Mouse (Mus musculus): ENCODE measurements around the gene Mtmr14. TPM values are rescaled to one million over a fixed set of nuclear protein-coding genes. Genes with fewer than 3 reads are reported as not detected.

Mtmr14 gene
- polyA plus RNA-seq, 1 experiment from 2014 or later: 15.1 TPM

GRCm38 (mm10) chr6:113283500-113283899 lies 45.9 kb downstream of the Mtmr14 start:
- H3K4me3 ChIP-seq (ENCODE audit: low read depth, low read length): no peak overlapping the region
- H3K36me3 ChIP-seq (replicated peaks; ENCODE audit: insufficient read depth, low read length): 0 out of 2 replicates have a peak, but pooled peaks cover 3% of the 10 kb centered on the region
- no peaks in the 10 kb centered on the region for H3K9me3 ChIP-seq (ENCODE audit: low read length)
- no peak overlapping the region for H3K9ac ChIP-seq (replicated peaks)
- H3K4me1 ChIP-seq (ENCODE audit: insufficient read depth): peaks cover 3% of the 10 kb centered on the region; the same call in 1 of the 2 replicates
- TF ChIP-seq EP300 (IDR thresholded peaks at IDR 0.05; ENCODE audit: low read depth): no peak
- no peak for TF ChIP-seq CTCF (IDR thresholded peaks at IDR 0.05; ENCODE audit: low read depth)
- no peak overlapping the region for H3K27ac ChIP-seq (ENCODE audit: low read depth)
- ATAC-seq (no peak), DNase-seq (no peak)
- no peak overlapping the region for H3K4me2 ChIP-seq (ENCODE audit: low read depth, low read length)
- H3K27me3 ChIP-seq (ENCODE audit: insufficient read depth, low read length): peaks cover 28% of the 10 kb centered on the region
- 19% methylated on average over 6 of the region's 6 CpGs for WGBS (ENCODE audit: insufficient replicate concordance)

- Histone ChIP-seq H3K9me3 (ENCODE audit: low read length) (no peaks in the 10 kb centered on the region), H3K36me3 (replicated peaks; ENCODE audit: insufficient read depth, low read length) (no peaks in the 10 kb centered on the region), H3K27ac (ENCODE audit: low read depth) (no peak overlapping the region), H3K4me3 (ENCODE audit: low read depth, low read length) (no peak overlapping the region), H3K9ac (replicated peaks) (no peak overlapping the region), H3K4me2 (ENCODE audit: low read depth, low read length) (no peak overlapping the region), H3K27me3 (ENCODE audit: insufficient read depth, low read length) (peaks cover 28% of the 10 kb centered on the region), H3K4me1 (ENCODE audit: insufficient read depth) (peaks cover 3% of the 10 kb centered on the region; the same call in 1 of the 2 replicates)
- ATAC-seq (no peak), DNase-seq (no peak)
- WGBS (ENCODE audit: insufficient replicate concordance): 53% methylated on average over 3 of the region's 3 CpGs
- TF ChIP-seq EP300 (IDR thresholded peaks at IDR 0.05; ENCODE audit: low read depth) (no peak), CTCF (IDR thresholded peaks at IDR 0.05; ENCODE audit: low read depth) (no peak)
Measured at GRCm38 (mm10) chr6:113284931-113285330, 47.3 kb downstream of the Mtmr14 start.

DNA sequence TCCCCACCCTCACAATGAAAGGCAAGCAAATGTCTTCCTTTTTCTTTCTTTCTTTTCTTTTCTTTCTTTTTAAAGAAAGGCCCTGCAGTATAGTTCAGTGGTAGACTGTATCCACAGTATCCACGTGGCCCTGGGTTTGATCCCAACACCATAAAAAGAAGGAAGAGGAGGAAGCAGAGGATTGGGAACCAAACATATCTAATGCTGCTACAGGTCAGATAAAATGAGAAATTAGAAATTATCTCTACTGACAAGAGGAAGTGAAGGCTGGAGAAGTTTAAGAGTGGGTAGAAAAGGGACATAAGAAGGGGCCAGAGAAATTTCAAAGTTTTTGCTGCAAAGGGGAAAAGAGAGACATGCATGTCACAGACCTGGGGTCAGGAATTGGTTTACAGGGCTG lies 48.7 kb downstream of the Mtmr14 start:
- TF ChIP-seq CTCF (IDR thresholded peaks at IDR 0.05; ENCODE audit: low read depth) (no peak), EP300 (IDR thresholded peaks at IDR 0.05; ENCODE audit: low read depth) (no peak)
- Histone ChIP-seq H3K36me3 (replicated peaks; ENCODE audit: insufficient read depth, low read length) (no peaks in the 10 kb centered on the region), H3K27ac (ENCODE audit: low read depth) (no peak overlapping the region), H3K4me1 (ENCODE audit: insufficient read depth) (peaks cover 3% of the 10 kb centered on the region; the same call in 1 of the 2 replicates), H3K9ac (replicated peaks) (no peak overlapping the region), H3K27me3 (ENCODE audit: insufficient read depth, low read length) (peaks cover 28% of the 10 kb centered on the region), H3K4me3 (ENCODE audit: low read depth, low read length) (no peak overlapping the region), H3K4me2 (ENCODE audit: low read depth, low read length) (no peak overlapping the region), H3K9me3 (ENCODE audit: low read length) (no peaks in the 10 kb centered on the region)
- DNase-seq (no peak), ATAC-seq (no peak)
- WGBS (ENCODE audit: insufficient replicate concordance): 46% methylated on average over 1 of the region's 1 CpGs

GRCm38 (mm10) chr6:113287236-113287635 lies 49.6 kb downstream of the Mtmr14 start:
- no peak overlapping the region for H3K4me2 ChIP-seq (ENCODE audit: low read depth, low read length)
- ATAC-seq (no peak), DNase-seq (no peak)
- H3K27ac ChIP-seq (ENCODE audit: low read depth): no peak overlapping the region
- no peak for TF ChIP-seq CTCF (IDR thresholded peaks at IDR 0.05; ENCODE audit: low read depth)
- no peak for TF ChIP-seq EP300 (IDR thresholded peaks at IDR 0.05; ENCODE audit: low read depth)
- no peaks in the 10 kb centered on the region for H3K36me3 ChIP-seq (replicated peaks; ENCODE audit: insufficient read depth, low read length)
- H3K27me3 ChIP-seq (ENCODE audit: insufficient read depth, low read length): peaks cover 21% of the 10 kb centered on the region
- no peaks in the 10 kb centered on the region for H3K9me3 ChIP-seq (ENCODE audit: low read length)
- no peak overlapping the region for H3K9ac ChIP-seq (replicated peaks)
- 59% methylated on average over 4 of the region's 4 CpGs for WGBS (ENCODE audit: insufficient replicate concordance)
- H3K4me1 ChIP-seq (ENCODE audit: insufficient read depth): peaks cover 1% of the 10 kb centered on the region; the same call in 1 of the 2 replicates
- H3K4me3 ChIP-seq (ENCODE audit: low read depth, low read length): no peak overlapping the region

DNA sequence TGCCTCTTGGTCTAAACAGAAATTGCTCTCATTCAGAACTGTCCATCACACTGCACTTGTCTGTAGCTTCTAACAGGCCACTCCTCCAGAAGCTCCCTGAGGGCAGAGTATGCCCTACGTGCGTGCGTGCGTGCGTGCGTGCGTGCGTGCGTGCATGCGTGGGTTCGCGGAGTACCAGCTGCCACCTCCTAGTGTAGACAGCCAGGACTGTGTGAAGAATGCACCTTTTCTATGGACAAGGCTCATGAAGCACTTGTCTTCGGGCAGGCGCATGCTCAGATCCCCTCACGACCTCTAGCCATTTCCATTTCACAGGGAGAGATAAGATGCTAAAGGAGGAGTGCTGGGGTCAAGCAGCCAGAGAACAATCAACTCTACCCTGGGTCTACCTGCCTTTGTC lies 51.7 kb downstream of the Mtmr14 start:
- no peak overlapping the region for H3K27ac ChIP-seq (ENCODE audit: low read depth)
- H3K4me1 ChIP-seq (ENCODE audit: insufficient read depth): no peaks in the 10 kb centered on the region
- H3K4me2 ChIP-seq (ENCODE audit: low read depth, low read length): no peak overlapping the region
- DNase-seq: no peak
- ATAC-seq: no peak
- TF ChIP-seq EP300 (IDR thresholded peaks at IDR 0.05; ENCODE audit: low read depth): no peak
- no peak for TF ChIP-seq CTCF (IDR thresholded peaks at IDR 0.05; ENCODE audit: low read depth)
- H3K36me3 ChIP-seq (replicated peaks; ENCODE audit: insufficient read depth, low read length): no peaks in the 10 kb centered on the region
- H3K9ac ChIP-seq (replicated peaks): no peak overlapping the region
- H3K9me3 ChIP-seq (ENCODE audit: low read length): no peaks in the 10 kb centered on the region
- H3K4me3 ChIP-seq (ENCODE audit: low read depth, low read length): no peak overlapping the region
- peaks cover under 1% of the 10 kb centered on the region; the same call in 1 of the 2 replicates for H3K27me3 ChIP-seq (ENCODE audit: insufficient read depth, low read length)
- WGBS (ENCODE audit: insufficient replicate concordance): 83% methylated on average over 15 of the region's 15 CpGs

- ATAC-seq: no peak
- no peaks in the 10 kb centered on the region for H3K9me3 ChIP-seq (ENCODE audit: low read length)
- TF ChIP-seq CTCF (IDR thresholded peaks at IDR 0.05; ENCODE audit: low read depth): no peak
- no peak overlapping the region for H3K4me2 ChIP-seq (ENCODE audit: low read depth, low read length)
- H3K27me3 ChIP-seq (ENCODE audit: insufficient read depth, low read length): no peaks in the 10 kb centered on the region
- H3K4me3 ChIP-seq (ENCODE audit: low read depth, low read length): no peak overlapping the region
- 57% methylated on average over 6 of the region's 6 CpGs for WGBS (ENCODE audit: insufficient replicate concordance)
- no peak overlapping the region for H3K9ac ChIP-seq (replicated peaks)
- no peaks in the 10 kb centered on the region for H3K36me3 ChIP-seq (replicated peaks; ENCODE audit: insufficient read depth, low read length)
- no peak for DNase-seq
- no peaks in the 10 kb centered on the region for H3K4me1 ChIP-seq (ENCODE audit: insufficient read depth)
- H3K27ac ChIP-seq (ENCODE audit: low read depth): no peak overlapping the region
Measured at GRCm38 (mm10) chr6:113290346-113290745, 52.7 kb downstream of the Mtmr14 start.

DNA sequence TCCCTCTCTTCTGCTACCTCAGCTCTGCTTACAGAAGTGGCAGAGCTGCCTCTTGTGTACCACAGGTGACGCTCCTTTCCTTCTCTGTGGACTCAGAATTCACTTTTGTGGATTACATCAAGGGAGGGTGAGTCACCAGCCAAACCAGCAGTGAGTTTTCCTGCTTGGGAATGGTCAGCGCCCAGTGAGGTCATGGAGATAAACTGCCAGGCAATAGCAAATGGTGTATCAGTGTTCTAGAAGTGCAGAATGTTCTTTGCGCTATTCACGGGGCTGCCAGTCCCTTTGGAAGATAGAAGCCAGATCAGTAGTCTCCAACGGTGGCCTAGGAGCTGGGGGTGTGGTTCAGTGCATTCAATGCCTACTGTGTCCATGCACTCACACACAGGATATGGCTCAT lies 55.3 kb downstream of the Mtmr14 start:
- 55% methylated on average over 5 of the region's 5 CpGs for WGBS (ENCODE audit: insufficient replicate concordance)
- TF ChIP-seq CTCF (IDR thresholded peaks at IDR 0.05; ENCODE audit: low read depth) (no peak), EP300 (IDR thresholded peaks at IDR 0.05; ENCODE audit: low read depth) (no peak)
- Histone ChIP-seq H3K4me3 (ENCODE audit: low read depth, low read length) (no peak overlapping the region), H3K9ac (replicated peaks) (no peak overlapping the region), H3K4me1 (ENCODE audit: insufficient read depth) (no peaks in the 10 kb centered on the region), H3K27ac (ENCODE audit: low read depth) (no peak overlapping the region), H3K27me3 (ENCODE audit: insufficient read depth, low read length) (no peaks in the 10 kb centered on the region), H3K9me3 (ENCODE audit: low read length) (no peaks in the 10 kb centered on the region), H3K4me2 (ENCODE audit: low read depth, low read length) (no peak overlapping the region), H3K36me3 (replicated peaks; ENCODE audit: insufficient read depth, low read length) (no peaks in the 10 kb centered on the region)
- DNase-seq (no peak), ATAC-seq (no peak)
